Mouse (Mus musculus): Measurements from ENCODE around the gene Tspan32. TPM values are rescaled to one million over a fixed set of nuclear protein-coding genes. Genes with fewer than 3 reads are reported as not detected.

Tspan32 gene
- total and polyA plus RNA-seq, 2 experiments from 2014 or later = 0.16 to 0.40 TPM

DNA sequence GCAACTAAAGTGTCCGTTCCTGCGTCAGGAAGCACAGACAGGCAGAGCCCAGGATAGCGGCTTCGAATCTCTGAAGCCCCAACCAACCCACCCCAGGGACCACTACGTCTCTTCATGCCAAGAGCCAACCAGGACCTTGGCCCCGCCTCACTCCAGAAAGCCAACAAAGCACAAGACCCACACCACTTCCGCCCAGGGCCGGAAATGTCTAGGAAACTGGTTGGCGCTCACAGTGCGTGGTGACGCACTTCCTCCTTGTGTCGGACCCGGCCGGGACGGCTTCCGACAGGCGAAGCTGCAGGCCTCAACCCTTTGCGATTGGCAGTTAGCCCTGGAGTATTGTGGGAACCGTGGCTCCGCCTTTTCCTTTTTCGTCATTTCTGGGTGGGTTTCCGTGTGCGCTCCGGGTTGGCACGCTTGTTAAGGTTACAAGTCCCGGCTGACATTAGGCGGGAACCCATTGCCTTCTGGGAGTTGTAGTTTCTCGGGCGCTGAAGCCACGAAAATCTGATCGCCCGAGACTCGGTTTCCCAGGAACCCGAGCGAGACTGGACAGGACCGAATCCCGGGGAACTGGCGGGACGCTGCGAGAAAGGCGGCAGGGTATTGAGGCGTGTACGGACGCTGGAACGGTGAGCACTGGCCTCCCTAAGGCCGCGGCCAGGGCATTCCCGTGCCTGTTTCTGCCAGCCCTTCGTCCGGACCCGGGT lies 64.2 kb downstream of the Tspan32 start, which contains the start of gene Tssc4:
TSS of gene Tssc4 (plus strand) at position 368 of the 710 bp plus-strand sequence.
- peak within 1 kb of the TSS; percentile 92 for H3K27ac ChIP-seq
- H3K9ac ChIP-seq (replicated peaks; ENCODE audit: low read length) = peak within 1 kb of the TSS; percentile 90
- H3K4me1 ChIP-seq (ENCODE audit: insufficient read depth, low read length) = peaks cover 19% of the 10 kb centered on the region
- H3K4me3 ChIP-seq (ENCODE audit: low read length) = peak within 1 kb of the TSS; percentile 87
- no peaks in the 10 kb centered on the region for H3K9me3 ChIP-seq (ENCODE audit: low read length)
- TF ChIP-seq CTCF (IDR thresholded peaks at IDR 0.05; ENCODE audit: low read depth) = 0 out of 2 replicates have a peak, but pooled peaks have one; percentile 1
- H3K27me3 ChIP-seq (ENCODE audit: insufficient read depth, low read length) = no peaks in the 10 kb centered on the region
- peak within 1 kb of the TSS; percentile 99 for H3K4me2 ChIP-seq (ENCODE audit: low read depth, low read length)
- H3K36me3 ChIP-seq (ENCODE audit: insufficient read depth, low read length) = peaks cover 34% of the 10 kb centered on the region
- peak; percentile 96 for ATAC-seq
- under 1% methylated on average over 51 of the region's 51 CpGs for WGBS
- DNase-seq (ENCODE audit: low spot score) = peak; percentile 100

Other genes with a start within 250 kb of the Tspan32 start
- gene Th, start 73.9 kb upstream of the Tspan32 start, total RNA-seq (2014; rRNA removed) = 12.0 and 13.9 TPM in 2 replicates
- 11.8 and 13.3 TPM in 2 replicates for gene Th, start 73.9 kb upstream of the Tspan32 start, polyA plus RNA-seq (2015; fragmentation: Nextera tagmentation; extraction: Ambion mirVana)
- 2.9 TPM in 1 of 2 replicates, not detected in the other for gene Ascl2, start 35.8 kb upstream of the Tspan32 start, total RNA-seq (2014; rRNA removed)
- 0.69 and 1.1 TPM in 2 replicates for gene Ascl2, start 35.8 kb upstream of the Tspan32 start, polyA plus RNA-seq (2015; fragmentation: Nextera tagmentation; extraction: Ambion mirVana)
- gene Cd81, start 47.7 kb downstream of the Tspan32 start, total RNA-seq (2014; rRNA removed) = 758 and 776 TPM in 2 replicates
- 708 and 751 TPM in 2 replicates for gene Cd81, start 47.7 kb downstream of the Tspan32 start, polyA plus RNA-seq (2015; fragmentation: Nextera tagmentation; extraction: Ambion mirVana)
- 106 and 118 TPM in 2 replicates for gene Tssc4, start 64.2 kb downstream of the Tspan32 start, total RNA-seq (2014; rRNA removed)
- 101 and 102 TPM in 2 replicates for gene Tssc4, start 64.2 kb downstream of the Tspan32 start, polyA plus RNA-seq (2015; fragmentation: Nextera tagmentation; extraction: Ambion mirVana)
- 2.1 and 3.0 TPM in 2 replicates for gene Trpm5, start 89.6 kb downstream of the Tspan32 start, total RNA-seq (2014; rRNA removed)
- gene Trpm5, start 89.6 kb downstream of the Tspan32 start, polyA plus RNA-seq (2015; fragmentation: Nextera tagmentation; extraction: Ambion mirVana) = 2.0 and 2.6 TPM in 2 replicates
- gene Kcnq1, start 101.3 kb downstream of the Tspan32 start, total RNA-seq (2014; rRNA removed) = 1.2 and 1.9 TPM in 2 replicates
- gene Kcnq1, start 101.3 kb downstream of the Tspan32 start, polyA plus RNA-seq (2015; fragmentation: Nextera tagmentation; extraction: Ambion mirVana) = 1.1 and 1.4 TPM in 2 replicates